Mouse (Mus musculus) heart, postnatal 0 days (tissue): ENCODE results near the gene Epor.

Experiments used
- CTCF ChIP-seq: IDR thresholded peaks from 2 replicates; pipeline ENCODE4 v1.5.1; 2016; ENCODE audit warnings: antibody characterized with exemption, control low read depth, low read depth
- EP300 ChIP-seq: IDR thresholded peaks from 2 replicates; pipeline ENCODE4 v1.6.1; 2016; ENCODE audit warnings: antibody characterized with exemption, low read depth

DNA sequence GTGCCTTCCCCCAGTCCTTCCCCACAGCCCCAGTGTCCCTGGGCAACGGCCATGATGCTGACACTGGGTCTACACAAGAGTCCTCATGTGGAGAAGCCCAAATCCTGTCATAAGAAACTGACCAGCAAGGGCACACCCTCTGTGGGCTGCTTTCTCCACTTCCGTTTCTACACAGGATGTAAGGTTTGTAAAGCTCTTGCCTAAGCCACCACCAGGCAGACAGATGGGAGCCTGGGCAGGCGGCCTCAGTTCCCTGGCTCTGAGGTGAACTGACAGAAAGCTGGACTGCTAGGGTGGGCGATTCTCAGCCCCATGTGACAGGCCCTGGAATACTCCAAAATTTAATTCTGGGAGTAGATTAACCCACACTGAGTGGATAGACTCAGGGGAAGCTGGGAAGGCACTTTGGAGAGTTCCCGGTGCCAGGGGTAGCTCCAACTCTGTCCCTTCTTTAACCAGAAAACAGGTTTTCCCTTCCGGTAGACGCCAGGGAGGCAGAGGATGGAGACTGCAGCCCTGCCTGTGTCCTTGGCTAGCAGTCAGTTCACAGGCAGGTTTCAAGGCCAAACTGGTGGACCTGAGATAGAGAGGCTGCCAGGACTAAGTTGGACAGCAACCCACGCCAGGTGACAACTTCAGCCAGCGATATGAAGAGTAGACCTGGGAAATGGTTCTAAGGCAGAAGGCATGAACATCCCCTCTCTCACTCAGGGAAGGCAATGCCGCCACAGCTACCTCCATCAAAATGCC lies 53.7 kb downstream of the Epor start:
- TF ChIP-seq EP300 (no peak), CTCF (no peak)
